Mouse (Mus musculus): ENCODE results near the gene Sbf1. TPM values are rescaled to one million over a fixed set of nuclear protein-coding genes. Genes with fewer than 3 reads are reported as not detected.

Gene Sbf1
- polyA plus RNA-seq, 1 experiment from 2014 or later: 60.2 TPM

- no peaks in the 10 kb centered on the region for H3K9me3 ChIP-seq (ENCODE audit: control insufficient read depth, low read length)
- no peak overlapping the region for H3K27ac ChIP-seq (replicated peaks; ENCODE audit: low read depth, low read length)
- no peak overlapping the region for H3K4me3 ChIP-seq (ENCODE audit: low read depth, low read length)
- H3K9ac ChIP-seq (ENCODE audit: low read length): no peak overlapping the region
- WGBS: 83% methylated on average over 4 of the region's 4 CpGs
- no peak overlapping the region; the same call in 1 of the 2 replicates for H3K4me2 ChIP-seq (ENCODE audit: low read depth, severe bottlenecking)
- ATAC-seq (ENCODE audit: insufficient number of reproducible peaks, low FRiP score, low TSS enrichment, low read depth): no peak
- H3K27me3 ChIP-seq (ENCODE audit: control insufficient read depth, insufficient read depth, low read length): no peaks in the 10 kb centered on the region
- peaks cover 3% of the 10 kb centered on the region; the same call in 1 of the 2 replicates for H3K36me3 ChIP-seq (ENCODE audit: control insufficient read depth, insufficient read depth, low read length)
- DNase-seq (ENCODE audit: low spot score): no peak
- no peaks in the 10 kb centered on the region for H3K4me1 ChIP-seq (ENCODE audit: control insufficient read depth, insufficient read depth, low read length)
Observed at GRCm38 (mm10) chr15:89255330-89255729, 59.8 kb downstream of the Sbf1 start.

GRCm38 (mm10) chr15:89249063-89249462 is 66.0 kb downstream of the Sbf1 start:
- Histone ChIP-seq H3K4me2 (ENCODE audit: low read depth, severe bottlenecking) (no peak overlapping the region), H3K4me1 (ENCODE audit: control insufficient read depth, insufficient read depth, low read length) (no peaks in the 10 kb centered on the region), H3K27ac (replicated peaks; ENCODE audit: low read depth, low read length) (no peak overlapping the region), H3K9ac (ENCODE audit: low read length) (no peak overlapping the region), H3K27me3 (ENCODE audit: control insufficient read depth, insufficient read depth, low read length) (no peaks in the 10 kb centered on the region), H3K36me3 (ENCODE audit: control insufficient read depth, insufficient read depth, low read length) (peaks cover 3% of the 10 kb centered on the region; the same call in 1 of the 2 replicates), H3K4me3 (ENCODE audit: low read depth, low read length) (no peak overlapping the region), H3K9me3 (ENCODE audit: control insufficient read depth, low read length) (no peaks in the 10 kb centered on the region)
- WGBS: 82% methylated on average over 6 of the region's 6 CpGs
- DNase-seq (ENCODE audit: low spot score) (no peak), ATAC-seq (ENCODE audit: insufficient number of reproducible peaks, low FRiP score, low TSS enrichment, low read depth) (no peak)

- Histone ChIP-seq H3K27me3 (ENCODE audit: control insufficient read depth, insufficient read depth, low read length) (no peaks in the 10 kb centered on the region), H3K4me2 (ENCODE audit: low read depth, severe bottlenecking) (no peak overlapping the region), H3K4me3 (ENCODE audit: low read depth, low read length) (no peak overlapping the region), H3K36me3 (ENCODE audit: control insufficient read depth, insufficient read depth, low read length) (no peaks in the 10 kb centered on the region; the same call in 1 of the 2 replicates), H3K9me3 (ENCODE audit: control insufficient read depth, low read length) (no peaks in the 10 kb centered on the region), H3K4me1 (ENCODE audit: control insufficient read depth, insufficient read depth, low read length) (no peaks in the 10 kb centered on the region), H3K9ac (ENCODE audit: low read length) (no peak overlapping the region), H3K27ac (replicated peaks; ENCODE audit: low read depth, low read length) (no peak overlapping the region)
- WGBS: 75% methylated on average over 2 of the region's 2 CpGs
- DNase-seq (ENCODE audit: low spot score): no peak
- no peak for ATAC-seq (ENCODE audit: insufficient number of reproducible peaks, low FRiP score, low TSS enrichment, low read depth)
Observed at GRCm38 (mm10) chr15:89241025-89241424, 74.1 kb downstream of the Sbf1 start.

- ATAC-seq (ENCODE audit: insufficient number of reproducible peaks, low FRiP score, low TSS enrichment, low read depth): no peak
- H3K9me3 ChIP-seq (ENCODE audit: control insufficient read depth, low read length): no peaks in the 10 kb centered on the region
- H3K9ac ChIP-seq (ENCODE audit: low read length): no peak overlapping the region
- H3K4me3 ChIP-seq (ENCODE audit: low read depth, low read length): no peak overlapping the region
- no peak overlapping the region for H3K4me2 ChIP-seq (ENCODE audit: low read depth, severe bottlenecking)
- H3K27me3 ChIP-seq (ENCODE audit: control insufficient read depth, insufficient read depth, low read length): no peaks in the 10 kb centered on the region
- H3K4me1 ChIP-seq (ENCODE audit: control insufficient read depth, insufficient read depth, low read length): no peaks in the 10 kb centered on the region
- WGBS: 76% methylated on average over 3 of the region's 3 CpGs
- no peaks in the 10 kb centered on the region; the same call in 1 of the 2 replicates for H3K36me3 ChIP-seq (ENCODE audit: control insufficient read depth, insufficient read depth, low read length)
- no peak for DNase-seq (ENCODE audit: low spot score)
- no peak overlapping the region for H3K27ac ChIP-seq (replicated peaks; ENCODE audit: low read depth, low read length)
Observed at GRCm38 (mm10) chr15:89239751-89240392, 75.2 kb downstream of the Sbf1 start.

Small RNA genes within 50 kb of the gene (microRNA-seq; reads per million reads assigned to microRNA genes)
- not detected for gene Mir6959

Other genes with a start within 250 kb of the Sbf1 start
- gene Trabd, start 240.2 kb downstream of the Sbf1 start, polyA plus RNA-seq (2014; fragmentation: Nextera tagmentation; extraction: Ambion mirVana): 46.9 and 49.0 TPM in 2 replicates
- 15.4 and 16.9 TPM in 2 replicates for gene Selenoo, start 226.2 kb downstream of the Sbf1 start, polyA plus RNA-seq (2014; fragmentation: Nextera tagmentation; extraction: Ambion mirVana)
- 22.6 and 23.5 TPM in 2 replicates for gene Tubgcp6, start 192.2 kb downstream of the Sbf1 start, polyA plus RNA-seq (2014; fragmentation: Nextera tagmentation; extraction: Ambion mirVana)
- gene Hdac10, start 186.6 kb downstream of the Sbf1 start, polyA plus RNA-seq (2014; fragmentation: Nextera tagmentation; extraction: Ambion mirVana): 9.1 and 9.8 TPM in 2 replicates
- 14.3 and 15.2 TPM in 2 replicates for gene Mapk12, start 174.6 kb downstream of the Sbf1 start, polyA plus RNA-seq (2014; fragmentation: Nextera tagmentation; extraction: Ambion mirVana)
- 15.3 and 16.6 TPM in 2 replicates for gene Mapk11, start 165.7 kb downstream of the Sbf1 start, polyA plus RNA-seq (2014; fragmentation: Nextera tagmentation; extraction: Ambion mirVana)
- 122 and 125 TPM in 2 replicates for gene Plxnb2, start 134.5 kb downstream of the Sbf1 start, polyA plus RNA-seq (2014; fragmentation: Nextera tagmentation; extraction: Ambion mirVana)
- 19.4 and 19.8 TPM in 2 replicates for gene Dennd6b, start 118.8 kb downstream of the Sbf1 start, polyA plus RNA-seq (2014; fragmentation: Nextera tagmentation; extraction: Ambion mirVana)
- gene Ppp6r2, start 103.8 kb downstream of the Sbf1 start, polyA plus RNA-seq (2014; fragmentation: Nextera tagmentation; extraction: Ambion mirVana): 22.7 and 23.4 TPM in 2 replicates
- gene Adm2, start 7.4 kb upstream of the Sbf1 start, polyA plus RNA-seq (2014; fragmentation: Nextera tagmentation; extraction: Ambion mirVana): not detected in 2 replicates
- gene Miox, start 19.1 kb upstream of the Sbf1 start, polyA plus RNA-seq (2014; fragmentation: Nextera tagmentation; extraction: Ambion mirVana): not detected in 2 replicates
- 31.6 and 32.1 TPM in 2 replicates for gene Lmf2, start 40.3 kb upstream of the Sbf1 start, polyA plus RNA-seq (2014; fragmentation: Nextera tagmentation; extraction: Ambion mirVana)
- gene Ncaph2, start 40.4 kb upstream of the Sbf1 start, polyA plus RNA-seq (2014; fragmentation: Nextera tagmentation; extraction: Ambion mirVana): 176 and 180 TPM in 2 replicates
- 4.9 and 6.3 TPM in 2 replicates for gene Sco2, start 58.5 kb upstream of the Sbf1 start, polyA plus RNA-seq (2014; fragmentation: Nextera tagmentation; extraction: Ambion mirVana)
- gene Tymp, start 61.7 kb upstream of the Sbf1 start, polyA plus RNA-seq (2014; fragmentation: Nextera tagmentation; extraction: Ambion mirVana): 1.9 and 2.2 TPM in 2 replicates
- gene Odf3b, start 64.0 kb upstream of the Sbf1 start, polyA plus RNA-seq (2014; fragmentation: Nextera tagmentation; extraction: Ambion mirVana): 0.34 TPM in 1 of 2 replicates, not detected in the other
- not detected in 2 replicates for gene Klhdc7b, start 69.6 kb upstream of the Sbf1 start, polyA plus RNA-seq (2014; fragmentation: Nextera tagmentation; extraction: Ambion mirVana)
- not detected in 2 replicates for gene Syce3, start 95.2 kb upstream of the Sbf1 start, polyA plus RNA-seq (2014; fragmentation: Nextera tagmentation; extraction: Ambion mirVana)
- 1.0 and 1.2 TPM in 2 replicates for gene Cpt1b, start 110.6 kb upstream of the Sbf1 start, polyA plus RNA-seq (2014; fragmentation: Nextera tagmentation; extraction: Ambion mirVana)
- 1.7 and 2.0 TPM in 2 replicates for gene C730034F03Rik, start 114.3 kb upstream of the Sbf1 start, polyA plus RNA-seq (2014; fragmentation: Nextera tagmentation; extraction: Ambion mirVana)
- not detected in 2 replicates for gene Gm44502, start 114.4 kb upstream of the Sbf1 start, polyA plus RNA-seq (2014; fragmentation: Nextera tagmentation; extraction: Ambion mirVana)
- 48.7 and 50.1 TPM in 2 replicates for gene Chkb, start 114.6 kb upstream of the Sbf1 start, polyA plus RNA-seq (2014; fragmentation: Nextera tagmentation; extraction: Ambion mirVana)
- gene Mapk8ip2, start 138.6 kb upstream of the Sbf1 start, polyA plus RNA-seq (2014; fragmentation: Nextera tagmentation; extraction: Ambion mirVana): 1.3 and 1.5 TPM in 2 replicates
- 7.6 and 8.4 TPM in 2 replicates for gene Arsa, start 162.1 kb upstream of the Sbf1 start, polyA plus RNA-seq (2014; fragmentation: Nextera tagmentation; extraction: Ambion mirVana)
- gene Shank3, start 184.3 kb upstream of the Sbf1 start, polyA plus RNA-seq (2014; fragmentation: Nextera tagmentation; extraction: Ambion mirVana): 1.9 and 2.5 TPM in 2 replicates